Mouse (Mus musculus) megakaryocyte, embryonic 14.5 days (primary cell): ENCODE data around the gene Cdadc1. TPM values are rescaled to one million over a fixed set of nuclear protein-coding genes. Genes with fewer than 3 reads are reported as not detected.
"Not testable (repeated sequence)": the region's sequence is repeated elsewhere in the genome, so short reads cannot be mapped to it uniquely, and the experiment has no call there.

ENCODE experiments used
- H3K27me3 ChIP-seq: replicated peaks from 2 replicates; pipeline ENCODE3; 2012; ENCODE audit warnings: inconsistent platforms
- H3K36me3 ChIP-seq: replicated peaks from 2 replicates; pipeline ENCODE3; 2012; ENCODE audit warnings: low read length, inconsistent platforms, mixed read lengths
- H3K4me1 ChIP-seq: 2 replicates; pipeline ENCODE4 v1.6.1; 2012; ENCODE audit warnings: inconsistent platforms
- H3K4me3 ChIP-seq: replicated peaks from 2 replicates; pipeline ENCODE3; 2012; ENCODE audit warnings: moderate library complexity, mild to moderate bottlenecking, inconsistent platforms
- H3K9me3 ChIP-seq: 2 replicates; pipeline ENCODE4 v1.6.1; 2012; ENCODE audit warnings: inconsistent platforms
- FLI1 ChIP-seq: IDR thresholded peaks from 2 replicates; pipeline ENCODE4 v1.6.1; 2012; ENCODE audit warnings: low read length, inconsistent platforms, mixed read lengths
- GATA1 ChIP-seq: IDR thresholded peaks from 3 replicates; pipeline ENCODE4 v1.6.1; 2012; ENCODE audit warnings: mixed read lengths, low read length, inconsistent platforms, borderline replicate concordance
- polyA plus RNA-seq: library from polyadenylated mRNA; stranded (reverse); fragments of >175 nt; gene quantifications from 2 replicates; pipeline ENCODE4 v1.2.3, GENCODE M21; 2012; ENCODE audit warnings: low replicate concordance; ENCODE audit not compliant: insufficient read depth

The Cdadc1 gene
- polyA plus RNA-seq, 1 experiment = 12.5 TPM

GRCm38 (mm10) chr14:59624326-59624885 lies 26.6 kb upstream of the Cdadc1 start:
- Histone ChIP-seq H3K4me3 (no peak overlapping the region), H3K9me3 (0 out of 2 replicates have a peak, but pooled peaks cover 4% of the 10 kb centered on the region), H3K27me3 (peaks cover 56% of the 10 kb centered on the region), H3K36me3 (no peaks in the 10 kb centered on the region), H3K4me1 (peaks cover 15% of the 10 kb centered on the region)
- no peak for TF ChIP-seq GATA1
- TF ChIP-seq FLI1 = no peak

- 0 out of 2 replicates have a peak, but pooled peaks cover 3% of the 10 kb centered on the region for H3K9me3 ChIP-seq
- no peaks in the 10 kb centered on the region for H3K36me3 ChIP-seq
- H3K4me3 ChIP-seq = no peak overlapping the region
- TF ChIP-seq FLI1 = no peak
- no peak for TF ChIP-seq GATA1
- 0 out of 2 replicates have a peak, but pooled peaks cover 6% of the 10 kb centered on the region for H3K4me1 ChIP-seq
- H3K27me3 ChIP-seq = peaks cover 3% of the 10 kb centered on the region
These were observed 19.0 kb upstream of the Cdadc1 start for GRCm38 (mm10) chr14:59616802-59617201.

- H3K27me3 ChIP-seq, H3K36me3 ChIP-seq, H3K4me3 ChIP-seq, H3K9me3 ChIP-seq: not testable (repeated sequence)
- H3K4me1 ChIP-seq = peaks cover 11% of the 10 kb centered on the region
These were observed 16.4 kb upstream of the Cdadc1 start for GRCm38 (mm10) chr14:59614149-59614548.

GRCm38 (mm10) chr14:59612920-59613625 lies 15.3 kb upstream of the Cdadc1 start:
- Histone ChIP-seq H3K27me3 (peaks cover 3% of the 10 kb centered on the region), H3K4me3 (no peak overlapping the region)

GRCm38 (mm10) chr14:59607021-59607420 lies 9.3 kb upstream of the Cdadc1 start:
- Histone ChIP-seq H3K36me3 (no peaks in the 10 kb centered on the region), H3K27me3 (peaks cover 6% of the 10 kb centered on the region), H3K4me3 (no peak overlapping the region), H3K9me3 (0 out of 2 replicates have a peak, but pooled peaks cover 7% of the 10 kb centered on the region), H3K4me1 (peaks cover 24% of the 10 kb centered on the region)
- TF ChIP-seq FLI1 (no peak), GATA1 (no peak)

More at GRCm38 (mm10) chr14:59612920-59613625, 15.3 kb upstream of the Cdadc1 start:
- TF ChIP-seq GATA1 (no peak), FLI1 (no peak)
- Histone ChIP-seq H3K4me1 (peaks cover 12% of the 10 kb centered on the region), H3K9me3 (0 out of 2 replicates have a peak, but pooled peaks cover 7% of the 10 kb centered on the region), H3K36me3 (no peaks in the 10 kb centered on the region)

GRCm38 (mm10) chr14:59605671-59606353 lies 8.1 kb upstream of the Cdadc1 start:
- Histone ChIP-seq H3K9me3 (no peaks in the 10 kb centered on the region), H3K27me3 (peaks cover 6% of the 10 kb centered on the region), H3K36me3 (no peaks in the 10 kb centered on the region), H3K4me3 (no peak overlapping the region), H3K4me1 (peaks cover 24% of the 10 kb centered on the region)
- TF ChIP-seq FLI1 = no peak
- TF ChIP-seq GATA1 = no peak

- Histone ChIP-seq H3K9me3 (no peaks in the 10 kb centered on the region), H3K27me3 (peaks cover 6% of the 10 kb centered on the region), H3K36me3 (no peaks in the 10 kb centered on the region), H3K4me1 (peaks cover 19% of the 10 kb centered on the region), H3K4me3 (no peak overlapping the region)
- no peak for TF ChIP-seq FLI1
These were observed 6.4 kb upstream of the Cdadc1 start for GRCm38 (mm10) chr14:59604002-59604645.

- TF ChIP-seq GATA1 (no peak), FLI1 (no peak)
- Histone ChIP-seq H3K36me3 (peaks cover 20% of the 10 kb centered on the region), H3K27me3 (peaks cover 3% of the 10 kb centered on the region), H3K9me3 (no peaks in the 10 kb centered on the region), H3K4me3 (peak overlapping the region; percentile 97), H3K4me1 (peaks cover 18% of the 10 kb centered on the region)
These were observed 485 bp upstream of the Cdadc1 start for GRCm38 (mm10) chr14:59598260-59598627.

GRCm38 (mm10) chr14:59594988-59595387 lies 2.8 kb downstream of the Cdadc1 start:
- peaks cover 18% of the 10 kb centered on the region for H3K4me1 ChIP-seq
- H3K27me3 ChIP-seq = no peaks in the 10 kb centered on the region
- H3K36me3 ChIP-seq = peaks cover 43% of the 10 kb centered on the region
- no peaks in the 10 kb centered on the region for H3K9me3 ChIP-seq
- no peak for TF ChIP-seq FLI1
- TF ChIP-seq GATA1 = no peak
- no peak overlapping the region for H3K4me3 ChIP-seq
